Mouse (Mus musculus): ENCODE data around the gene Gm5767.

DNA sequence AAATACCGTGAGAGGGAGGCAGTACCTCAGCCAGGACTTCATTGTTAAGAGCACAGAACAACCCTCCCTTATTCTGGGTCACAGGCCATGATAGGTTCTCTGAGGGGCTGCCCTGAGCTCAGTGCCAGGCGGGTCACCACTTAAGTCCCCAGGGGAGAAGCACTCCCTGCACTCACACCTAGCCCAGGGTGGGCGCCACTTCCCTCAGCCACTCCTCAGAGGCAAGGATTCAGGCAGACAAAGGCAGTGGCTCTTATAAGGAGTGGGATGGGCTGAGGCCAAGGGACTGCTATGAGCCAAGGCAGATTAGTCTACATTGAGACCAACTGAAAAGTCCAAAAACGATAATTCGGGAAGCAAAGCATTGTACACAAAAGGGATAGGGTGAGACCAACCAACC, 15.2 kb upstream of the Gm5767 start:
- no peak for TF ChIP-seq EP300 (IDR thresholded peaks at IDR 0.05; ENCODE audit: low read depth)
- TF ChIP-seq CTCF (IDR thresholded peaks at IDR 0.05; ENCODE audit: low read depth): no peak
